Mouse (Mus musculus): ENCODE data around the gene Pou3f1.

GRCm38 (mm10) chr4:124683474-124683873 is 26.9 kb downstream of the Pou3f1 start:
- no peak for TF ChIP-seq CTCF (IDR thresholded peaks at IDR 0.05; ENCODE audit: insufficient read depth, low read length)
- TF ChIP-seq POLR2A (IDR thresholded peaks at IDR 0.05; ENCODE audit: borderline replicate concordance, extremely low read depth, low read depth, low read length), result no peak
